Mouse (Mus musculus): ENCODE measurements around the gene Zfp280c. TPM values are rescaled to one million over a fixed set of nuclear protein-coding genes. Genes with fewer than 3 reads are reported as not detected.
A peak's percentile ranks its signal among the peaks of the same experiment; 100 is the strongest.

The Zfp280c gene
- polyA plus RNA-seq, 1 experiment, result 2.3 TPM

DNA sequence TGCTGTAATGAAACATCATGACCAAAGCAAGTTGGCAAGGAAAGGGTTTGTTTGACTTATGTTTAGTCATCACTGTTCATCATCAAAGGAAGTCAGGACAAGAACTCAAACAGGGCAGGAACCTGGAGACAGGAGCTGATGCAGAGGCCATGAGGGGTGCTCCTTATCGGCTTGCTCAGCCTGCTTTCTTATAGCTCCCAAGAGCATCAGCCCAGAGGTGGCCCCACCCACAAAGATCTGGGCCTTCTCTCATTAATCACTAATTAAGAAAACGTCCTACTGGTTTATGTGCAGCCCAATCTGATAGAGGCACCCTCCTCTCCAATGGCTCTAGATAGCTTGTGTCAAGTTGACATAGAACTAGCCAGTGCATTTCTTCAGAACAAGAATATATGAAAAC, 10.6 kb upstream of the Zfp280c start:
- Histone ChIP-seq H3K4me3 (no peak overlapping the region), H3K4me2 (ENCODE audit: low read depth) (no peak overlapping the region), H3K27me3 (ENCODE audit: control insufficient read depth, insufficient read depth, insufficient read length) (no peaks in the 10 kb centered on the region), H3K79me2 (ENCODE audit: control insufficient read depth, insufficient read depth) (no peaks in the 10 kb centered on the region), H3ac (ENCODE audit: control insufficient read depth, insufficient read length) (no peak overlapping the region), H3K36me3 (ENCODE audit: control insufficient read depth, insufficient read depth) (no peaks in the 10 kb centered on the region)
- TF ChIP-seq E2F4 (IDR thresholded peaks at IDR 0.05; ENCODE audit: insufficient read depth) (no peak), MAX (IDR thresholded peaks at IDR 0.05; ENCODE audit: low read depth) (no peak), MYOG (IDR thresholded peaks at IDR 0.05; ENCODE audit: control insufficient read depth in 1 of 3, insufficient read depth in 1 of 3, insufficient read length in 2 of 3, low read depth in 2 of 3) (no peak), USF1 (IDR thresholded peaks at IDR 0.05; ENCODE audit: low read depth) (no peak), MYOD1 (IDR thresholded peaks at IDR 0.05; ENCODE audit: control insufficient read depth in 1 of 3, insufficient read length in 2 of 3, low read depth in 2 of 3) (no peak), CEBPB (IDR thresholded peaks at IDR 0.05; ENCODE audit: insufficient read depth, poor library complexity, severe bottlenecking) (no peak)

DNA sequence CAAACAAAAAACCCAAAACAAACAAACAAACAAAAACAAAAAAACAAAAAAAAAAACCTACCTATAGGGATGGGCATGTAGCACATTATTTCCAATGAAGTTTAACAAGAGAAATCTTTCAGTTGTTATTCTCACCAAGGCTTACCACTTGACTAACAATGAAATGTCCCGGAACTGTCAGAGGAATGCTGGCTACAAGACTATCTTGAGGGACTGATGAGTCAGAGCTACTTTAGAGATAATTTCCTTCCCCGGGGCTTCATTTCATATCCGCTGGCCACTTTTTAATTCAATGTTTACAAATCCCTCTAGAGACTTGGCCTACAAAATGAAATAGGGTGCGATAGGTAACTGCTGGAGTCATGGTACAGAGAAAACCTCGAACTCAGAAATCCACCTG, 2.6 kb upstream of the Zfp280c start:
- no peaks in the 10 kb centered on the region for H3K27me3 ChIP-seq (ENCODE audit: control insufficient read depth, insufficient read depth, insufficient read length)
- TF ChIP-seq CEBPB (IDR thresholded peaks at IDR 0.05; ENCODE audit: insufficient read depth, poor library complexity, severe bottlenecking) (no peak), USF1 (IDR thresholded peaks at IDR 0.05; ENCODE audit: low read depth) (no peak), E2F4 (IDR thresholded peaks at IDR 0.05; ENCODE audit: insufficient read depth) (no peak), POLR2A (IDR thresholded peaks at IDR 0.05; ENCODE audit: insufficient read length, low read depth) (no peak), MAX (IDR thresholded peaks at IDR 0.05; ENCODE audit: low read depth) (no peak), POLR2AphosphoS2 (IDR thresholded peaks at IDR 0.05; ENCODE audit: insufficient read length, low read depth) (no peak), TCF12 (IDR thresholded peaks at IDR 0.05; ENCODE audit: insufficient read depth, poor library complexity, severe bottlenecking) (no peak), REST (IDR thresholded peaks at IDR 0.05; ENCODE audit: insufficient read depth, insufficient read length) (no peak), TCF3 (IDR thresholded peaks at IDR 0.05; ENCODE audit: insufficient read length, low read depth) (no peak), MYOG (IDR thresholded peaks at IDR 0.05; ENCODE audit: control insufficient read depth in 1 of 3, insufficient read depth in 1 of 3, insufficient read length in 2 of 3, low read depth in 2 of 3) (no peak), MYOD1 (IDR thresholded peaks at IDR 0.05; ENCODE audit: control insufficient read depth in 1 of 3, insufficient read length in 2 of 3, low read depth in 2 of 3) (no peak), SRF (IDR thresholded peaks at IDR 0.05; ENCODE audit: control insufficient read depth, insufficient read length, low read depth) (no peak)
- no peak overlapping the region for H3ac ChIP-seq (ENCODE audit: control insufficient read depth, insufficient read length)
- no peak overlapping the region for H3K4me2 ChIP-seq (ENCODE audit: low read depth)
- no peak overlapping the region for H3K4me3 ChIP-seq
- H3K36me3 ChIP-seq (ENCODE audit: control insufficient read depth, insufficient read depth), result peaks cover under 1% of the 10 kb centered on the region
- peaks cover 8% of the 10 kb centered on the region for H3K79me2 ChIP-seq (ENCODE audit: control insufficient read depth, insufficient read depth)

DNA sequence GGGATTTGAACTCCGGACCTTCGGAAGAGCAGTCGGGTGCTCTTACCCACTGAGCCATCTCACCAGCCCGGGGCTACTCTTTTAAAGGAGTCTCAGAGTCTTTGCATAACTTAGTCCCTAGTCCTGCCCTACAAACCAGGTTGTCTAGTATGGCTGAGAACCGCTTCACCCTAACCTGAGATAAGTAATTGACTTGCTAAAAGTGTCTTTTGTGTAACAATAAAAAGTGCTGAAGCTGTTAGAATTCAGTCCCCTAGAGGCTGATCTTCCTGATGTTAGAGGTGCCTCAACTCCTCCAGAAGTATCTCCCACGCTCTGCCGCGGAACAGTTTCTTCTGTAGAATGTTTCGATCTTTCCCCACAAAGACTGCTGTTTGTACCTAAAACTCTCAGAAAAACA, 1.7 kb upstream of the Zfp280c start:
- TF ChIP-seq POLR2A (IDR thresholded peaks at IDR 0.05; ENCODE audit: insufficient read length, low read depth), result no peak
- no peak for TF ChIP-seq CEBPB (IDR thresholded peaks at IDR 0.05; ENCODE audit: insufficient read depth, poor library complexity, severe bottlenecking)
- TF ChIP-seq SRF (IDR thresholded peaks at IDR 0.05; ENCODE audit: control insufficient read depth, insufficient read length, low read depth), result no peak
- TF ChIP-seq POLR2AphosphoS2 (IDR thresholded peaks at IDR 0.05; ENCODE audit: insufficient read length, low read depth), result no peak
- no peak for TF ChIP-seq REST (IDR thresholded peaks at IDR 0.05; ENCODE audit: insufficient read depth, insufficient read length)
- no peak for TF ChIP-seq MYOD1 (IDR thresholded peaks at IDR 0.05; ENCODE audit: control insufficient read depth in 1 of 3, insufficient read length in 2 of 3, low read depth in 2 of 3)
- TF ChIP-seq MYOG (IDR thresholded peaks at IDR 0.05; ENCODE audit: control insufficient read depth in 1 of 3, insufficient read depth in 1 of 3, insufficient read length in 2 of 3, low read depth in 2 of 3), result no peak
- TF ChIP-seq MAX (IDR thresholded peaks at IDR 0.05; ENCODE audit: low read depth), result no peak
- TF ChIP-seq E2F4 (IDR thresholded peaks at IDR 0.05; ENCODE audit: insufficient read depth), result no peak
- no peak for TF ChIP-seq USF1 (IDR thresholded peaks at IDR 0.05; ENCODE audit: low read depth)
- no peak for TF ChIP-seq TCF3 (IDR thresholded peaks at IDR 0.05; ENCODE audit: insufficient read length, low read depth)
- TF ChIP-seq TCF12 (IDR thresholded peaks at IDR 0.05; ENCODE audit: insufficient read depth, poor library complexity, severe bottlenecking), result no peak
- peaks cover 9% of the 10 kb centered on the region for H3K36me3 ChIP-seq (ENCODE audit: control insufficient read depth, insufficient read depth)
- no peak overlapping the region for H3ac ChIP-seq (ENCODE audit: control insufficient read depth, insufficient read length)
- peaks cover 8% of the 10 kb centered on the region for H3K79me2 ChIP-seq (ENCODE audit: control insufficient read depth, insufficient read depth)
- no peak overlapping the region for H3K4me3 ChIP-seq
- no peak overlapping the region for H3K4me2 ChIP-seq (ENCODE audit: low read depth)
- no peaks in the 10 kb centered on the region for H3K27me3 ChIP-seq (ENCODE audit: control insufficient read depth, insufficient read depth, insufficient read length)

DNA sequence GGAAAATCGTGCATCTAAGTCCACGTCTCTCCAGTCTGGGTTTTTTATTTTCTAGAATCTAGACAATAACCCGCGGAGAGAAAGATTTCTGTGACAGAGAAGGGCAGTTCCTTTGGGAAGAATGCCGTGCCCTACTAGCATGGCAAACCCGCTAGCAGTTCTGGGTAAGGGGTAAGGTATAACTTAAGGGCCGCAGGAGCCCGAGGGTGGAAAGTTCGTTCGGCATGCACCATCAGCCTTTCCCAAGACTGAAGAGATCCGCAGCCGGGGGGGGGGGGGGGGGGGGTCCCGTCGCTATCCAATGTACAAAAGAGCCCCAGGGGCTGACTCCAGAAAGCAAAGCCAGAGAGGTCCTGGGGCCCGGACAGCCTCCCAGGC, 594 bp downstream of the Zfp280c start:
- H3K79me2 ChIP-seq (ENCODE audit: control insufficient read depth, insufficient read depth), result peaks cover 8% of the 10 kb centered on the region
- TF ChIP-seq TCF12 (IDR thresholded peaks at IDR 0.05; ENCODE audit: insufficient read depth, poor library complexity, severe bottlenecking) (no peak), SRF (IDR thresholded peaks at IDR 0.05; ENCODE audit: control insufficient read depth, insufficient read length, low read depth) (no peak), TCF3 (IDR thresholded peaks at IDR 0.05; ENCODE audit: insufficient read length, low read depth) (no peak), REST (IDR thresholded peaks at IDR 0.05; ENCODE audit: insufficient read depth, insufficient read length) (no peak), MYOG (IDR thresholded peaks at IDR 0.05; ENCODE audit: control insufficient read depth in 1 of 3, insufficient read depth in 1 of 3, insufficient read length in 2 of 3, low read depth in 2 of 3) (no peak), POLR2A (IDR thresholded peaks at IDR 0.05; ENCODE audit: insufficient read length, low read depth) (no peak), MAX (IDR thresholded peaks at IDR 0.05; ENCODE audit: low read depth) (no peak), CEBPB (IDR thresholded peaks at IDR 0.05; ENCODE audit: insufficient read depth, poor library complexity, severe bottlenecking) (no peak), USF1 (IDR thresholded peaks at IDR 0.05; ENCODE audit: low read depth) (no peak), MYOD1 (IDR thresholded peaks at IDR 0.05; ENCODE audit: control insufficient read depth in 1 of 3, insufficient read length in 2 of 3, low read depth in 2 of 3) (no peak), POLR2AphosphoS2 (IDR thresholded peaks at IDR 0.05; ENCODE audit: insufficient read length, low read depth) (no peak), E2F4 (IDR thresholded peaks at IDR 0.05; ENCODE audit: insufficient read depth) (no peak)
- peak overlapping the region; percentile 50 for H3K4me3 ChIP-seq

More for the DNA sequence above, 594 bp downstream of the Zfp280c start:
- peak overlapping the region; percentile 72 for H3K4me2 ChIP-seq (ENCODE audit: low read depth)
- peaks cover 11% of the 10 kb centered on the region for H3K36me3 ChIP-seq (ENCODE audit: control insufficient read depth, insufficient read depth)
- H3ac ChIP-seq (ENCODE audit: control insufficient read depth, insufficient read length), result peak overlapping the region; percentile 87
- H3K27me3 ChIP-seq (ENCODE audit: control insufficient read depth, insufficient read depth, insufficient read length), result no peaks in the 10 kb centered on the region

All from myocyte (in vitro differentiated cells).